Mouse (Mus musculus) liver, embryonic 14.5 days (tissue): ENCODE results near the gene Scnn1a.

Source experiments
- CTCF ChIP-seq: IDR thresholded peaks from 2 replicates; pipeline ENCODE4 v1.5.1; 2016; ENCODE audit warnings: antibody characterized with exemption, low read depth, control low read depth
- EP300 ChIP-seq: IDR thresholded peaks from 2 replicates; pipeline ENCODE4 v1.6.1; 2016; ENCODE audit warnings: antibody characterized with exemption, low read depth

DNA sequence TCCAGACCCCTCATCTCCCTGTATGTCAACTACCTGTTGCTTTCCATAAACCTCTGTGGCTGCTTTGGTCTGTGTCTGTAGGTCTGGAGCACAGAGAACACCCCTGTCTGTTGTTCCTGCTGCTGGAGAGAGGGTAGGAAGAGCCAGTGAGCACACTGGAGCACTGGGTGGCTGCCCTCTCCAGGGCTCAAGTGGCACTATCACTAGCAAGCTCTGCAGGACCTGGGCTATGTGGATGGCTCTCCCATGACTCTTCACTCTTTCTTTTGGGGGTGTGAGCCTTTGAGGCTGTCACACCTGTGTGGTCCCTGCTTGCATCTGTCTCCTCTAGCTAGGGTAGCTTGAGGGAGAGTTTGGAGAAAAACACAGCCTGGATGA is 551 bp upstream of the Scnn1a start:
- no peak for TF ChIP-seq CTCF
- no peak for TF ChIP-seq EP300
